Mouse (Mus musculus): ENCODE results near the gene Zfp358.

Zfp358 gene

GRCm38 (mm10) chr8:3500235-3501090 is 7.5 kb downstream of the Zfp358 start, which contains the start of gene Mcoln1:
TSS of gene Mcoln1 (plus strand) at chr8:3500457.
- peak; percentile 99 for DNase-seq

GRCm38 (mm10) chr8:3502217-3502616 is 9.3 kb downstream of the Zfp358 start:
- no peak for DNase-seq

- no peak for DNase-seq
These were observed 15.2 kb downstream of the Zfp358 start for GRCm38 (mm10) chr8:3507979-3508754.

- peak; percentile 50 for DNase-seq
These were observed 21.8 kb downstream of the Zfp358 start for GRCm38 (mm10) chr8:3514681-3515247.

- DNase-seq: peak; percentile 88
These were observed 22.3 kb downstream of the Zfp358 start, which contains the start of gene Pnpla6 for GRCm38 (mm10) chr8:3515260-3515671. TSS of gene Pnpla6 (plus strand) at chr8:3515384.

- DNase-seq: no peak
These were observed 23.0 kb downstream of the Zfp358 start for GRCm38 (mm10) chr8:3515771-3516417.

- DNase-seq: peak; percentile 96
These were observed 23.6 kb downstream of the Zfp358 start for GRCm38 (mm10) chr8:3516450-3517116.

GRCm38 (mm10) chr8:3517117-3517495 is 24.2 kb downstream of the Zfp358 start:
- no peak for DNase-seq

- DNase-seq: no peak
These were observed 29.2 kb downstream of the Zfp358 start for GRCm38 (mm10) chr8:3522007-3522697.

GRCm38 (mm10) chr8:3530816-3531215 is 37.9 kb downstream of the Zfp358 start:
- no peak for DNase-seq

- no peak for DNase-seq
These were observed 39.0 kb downstream of the Zfp358 start for GRCm38 (mm10) chr8:3531936-3532335.

- no peak for DNase-seq
These were observed 43.3 kb downstream of the Zfp358 start for GRCm38 (mm10) chr8:3536053-3536841.

- no peak for DNase-seq
These were observed 44.0 kb downstream of the Zfp358 start for GRCm38 (mm10) chr8:3536940-3537339.

- no peak for DNase-seq
These were observed 44.7 kb downstream of the Zfp358 start for GRCm38 (mm10) chr8:3537666-3538065.

GRCm38 (mm10) chr8:3539146-3539545 is 46.2 kb downstream of the Zfp358 start:
- no peak for DNase-seq

GRCm38 (mm10) chr8:3540076-3540475 is 47.1 kb downstream of the Zfp358 start:
- no peak for DNase-seq

- no peak for DNase-seq
These were observed 53.6 kb downstream of the Zfp358 start for GRCm38 (mm10) chr8:3546511-3546910.

Data from cerebellum, adult 8-10 months (tissue).